Mouse (Mus musculus): Measurements from ENCODE around the gene Slc22a23.

DNA sequence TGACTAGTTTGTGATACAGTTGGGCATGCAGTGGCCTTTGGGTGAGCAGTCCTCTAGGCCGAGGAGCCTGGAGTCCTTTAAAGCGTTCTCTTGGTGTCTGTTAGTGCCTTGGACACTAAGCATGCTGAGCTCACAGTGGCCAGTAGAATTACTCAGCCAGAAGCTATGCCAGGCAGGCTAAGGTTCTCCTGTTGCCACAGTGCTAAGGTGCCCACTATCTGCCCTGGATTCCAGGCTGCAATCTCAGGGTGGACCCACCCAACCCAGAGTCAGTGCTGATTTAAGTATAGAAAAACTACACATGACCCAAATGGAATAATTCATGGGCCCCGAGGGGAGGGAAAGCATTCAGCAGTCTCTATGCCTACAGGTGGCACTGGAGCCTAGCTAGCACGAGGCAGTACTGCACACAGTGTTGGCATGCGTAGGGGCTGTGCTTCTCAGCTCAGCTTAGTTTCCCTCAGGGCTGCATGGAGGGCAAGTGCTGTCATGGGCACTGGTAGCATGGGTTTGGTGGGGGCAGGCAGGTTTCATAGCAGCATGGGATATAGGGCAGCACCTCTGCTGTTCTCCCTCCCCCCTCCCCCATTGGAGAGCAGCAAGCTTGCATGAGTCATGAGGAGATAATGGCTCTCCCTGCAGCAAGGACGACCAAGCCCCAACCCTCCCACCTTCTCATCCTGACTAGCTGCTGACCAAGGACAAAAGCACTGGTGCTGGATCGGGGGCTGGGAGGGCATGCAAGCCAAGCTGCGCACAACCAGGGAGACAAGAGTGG, 152.4 kb downstream of the Slc22a23 start:
- TF ChIP-seq POLR2A (IDR thresholded peaks at IDR 0.05; ENCODE audit: low read depth, low read length) (no peak), TBP (conservative IDR thresholded peaks at IDR 0.05; ENCODE audit: low read depth, low read length) (no peak), CTCF (conservative IDR thresholded peaks at IDR 0.05 in 1 of 2, IDR thresholded peaks at IDR 0.05 in 1 of 2; ENCODE audit: low read depth in 2 of 2, low read length in 2 of 2) (peak in 1 of 2 experiments; percentile 28; a peak in 2 of 4 replicates), NELFE (IDR thresholded peaks at IDR 0.05; ENCODE audit: low read depth, low read length) (no peak), EP300 (IDR thresholded peaks at IDR 0.05; ENCODE audit: low read length) (no peak), SIN3A (IDR thresholded peaks at IDR 0.05; ENCODE audit: low read length) (no peak), USF1 (IDR thresholded peaks at IDR 0.05; ENCODE audit: low read depth, low read length) (no peak), ZC3H11A (IDR thresholded peaks at IDR 0.05; ENCODE audit: low read depth, low read length) (no peak)
